In the genomic region with DNA sequence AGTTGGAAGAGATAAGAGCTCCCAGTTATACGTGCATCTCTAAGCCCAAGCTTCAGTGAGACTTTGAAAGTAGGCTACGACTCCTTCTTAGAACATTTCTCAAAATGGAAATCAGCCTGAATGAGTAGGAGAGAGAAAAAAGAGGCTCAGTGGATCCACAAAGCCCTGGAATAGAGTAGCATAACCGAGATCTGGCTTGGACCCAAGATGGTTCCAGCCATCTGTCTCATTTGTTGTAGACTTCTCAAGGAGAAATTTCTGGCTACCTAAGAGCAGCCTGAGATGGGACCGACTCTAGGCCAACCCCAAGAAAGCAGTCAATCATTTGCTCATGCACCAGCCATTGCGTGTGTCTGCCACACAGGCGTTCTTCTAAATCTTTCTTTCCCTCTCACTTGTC, we compare ENCODE assay signal across 13 mouse cellular contexts.
A peak's percentile ranks its signal among the peaks of the same experiment; 100 is the strongest.
DNase-seq lines count a peak whose midpoint lies in the region; ATAC-seq and TF ChIP-seq lines count a peak whose summit lies in the region.
"Had no signal": no experiment of that assay in that cellular context is flagged by ENCODE, and none has a peak within 500 bp of the region (broad histone marks: within the 10 kb centered on the region; RNA-seq: fewer than 3 reads in every experiment).

No protein-coding gene starts in this region.

- H3K27ac ChIP-seq in forebrain, embryonic 10.5 days = peak overlapping the region; percentile 51; the same call in 1 of the 2 replicates
- H3K27ac ChIP-seq in forebrain, embryonic 11.5 days (ENCODE audit: low read depth, low read length) = no peak overlapping the region
- H3K27ac ChIP-seq in cerebellum, adult 2 months (ENCODE audit: insufficient read depth, low read length) = no peak overlapping the region
- H3K27ac ChIP-seq: limb, embryonic 12.5 days; lung, embryonic 15.5 days had no signal

- no peak overlapping the region for H3K4me2 ChIP-seq in forebrain, embryonic 11.5 days (ENCODE audit: low read depth, low read length, severe bottlenecking)
- H3K4me2 ChIP-seq: limb, embryonic 12.5 days; lung, embryonic 15.5 days had no signal

- H3K4me1 ChIP-seq in forebrain, embryonic 10.5 days = peaks cover 76% of the 10 kb centered on the region
- H3K4me1 ChIP-seq in forebrain, embryonic 11.5 days (replicated peaks; ENCODE audit: control insufficient read depth, insufficient read depth, low read length) = peaks cover 18% of the 10 kb centered on the region
- peaks cover 11% of the 10 kb centered on the region for H3K4me1 ChIP-seq in cerebellum, adult 2 months (ENCODE audit: control insufficient read depth, insufficient read depth, low read length)
- H3K4me1 ChIP-seq: lung, embryonic 15.5 days had no signal

- intact Hi-C loops in left cerebral cortex, postnatal 14 days (cut with DNase I) = no loop called here

- TF ChIP-seq POLR2A in cerebellum, adult 2 months (IDR thresholded peaks at IDR 0.05; ENCODE audit: borderline replicate concordance, insufficient read depth, low read length) = no peak

- H3K9ac ChIP-seq in forebrain, embryonic 11.5 days (ENCODE audit: low read length) = no peak overlapping the region
- H3K9ac ChIP-seq: limb, embryonic 12.5 days; lung, embryonic 15.5 days had no signal

- no peak for DNase-seq in forebrain, embryonic 10.5 days (ENCODE audit: extremely low spot score, low spot score)
- no peak for DNase-seq in forebrain, embryonic 11.5 days (ENCODE audit: low spot score)
- peak; percentile 39 to 64 for DNase-seq in cerebellum, adult 2 months
- peak; percentile 83 to 87 for DNase-seq in left cerebral cortex, postnatal 14 days (ENCODE audit: low spot score in 2 of 2)
- no peak for DNase-seq in Muller cell, postnatal 12 days (ENCODE audit: inconsistent ontology term)
- DNase-seq: adrenal gland, postnatal 10 days; kidney, adult 2 months had no signal

- H3K9me3 ChIP-seq in forebrain, embryonic 10.5 days = no peaks in the 10 kb centered on the region
- no peaks in the 10 kb centered on the region for H3K9me3 ChIP-seq in forebrain, embryonic 11.5 days (ENCODE audit: control insufficient read depth, low read length)
- H3K9me3 ChIP-seq: limb, embryonic 12.5 days; lung, embryonic 15.5 days had no signal

- WGBS in forebrain, embryonic 10.5 days = 95% methylated on average over 6 of the region's 6 CpGs
- WGBS in forebrain, embryonic 11.5 days = 90% methylated on average over 6 of the region's 6 CpGs
- WGBS in cerebellum, adult 2 months = 21% methylated on average over 6 of the region's 6 CpGs

- no peak for TF ChIP-seq CTCF in cerebellum, adult 2 months (IDR thresholded peaks at IDR 0.05; ENCODE audit: borderline replicate concordance, insufficient read depth, low read depth, low read length)

- H3K4me3 ChIP-seq in forebrain, embryonic 10.5 days = no peak overlapping the region
- no peak overlapping the region for H3K4me3 ChIP-seq in forebrain, embryonic 11.5 days (ENCODE audit: low read depth, low read length)
- H3K4me3 ChIP-seq in cerebellum, adult 2 months (replicated peaks; ENCODE audit: insufficient read depth, low read depth, low read length) = no peak overlapping the region
- H3K4me3 ChIP-seq: limb, embryonic 12.5 days; lung, embryonic 15.5 days had no signal

- H3K36me3 ChIP-seq in forebrain, embryonic 10.5 days (replicated peaks) = peaks cover 21% of the 10 kb centered on the region
- no peaks in the 10 kb centered on the region for H3K36me3 ChIP-seq in forebrain, embryonic 11.5 days (ENCODE audit: control insufficient read depth, insufficient read depth, low read length)
- H3K36me3 ChIP-seq: G1E; limb, embryonic 12.5 days; lung, embryonic 15.5 days had no signal

- ATAC-seq in forebrain, embryonic 11.5 days (replicated peaks; ENCODE audit: low FRiP score) = no peak
- ATAC-seq in frontal cortex, adult (ENCODE audit: low TSS enrichment) = peak; percentile 87
- no peak for ATAC-seq in erythroid progenitor cell, adult 5-6 weeks (replicated peaks; ENCODE audit: low FRiP score, poor library complexity, severe bottlenecking)
- no peak for ATAC-seq in megakaryocyte progenitor cell, adult 5-6 weeks (replicated peaks; ENCODE audit: poor library complexity)

- H3K27me3 ChIP-seq in forebrain, embryonic 10.5 days (ENCODE audit: poor library complexity, severe bottlenecking) = peaks cover 41% of the 10 kb centered on the region
- no peaks in the 10 kb centered on the region; the same call in 1 of the 2 replicates for H3K27me3 ChIP-seq in forebrain, embryonic 11.5 days (ENCODE audit: control insufficient read depth, insufficient read depth, low read length)
- H3K27me3 ChIP-seq in cerebellum, adult 2 months (ENCODE audit: control insufficient read depth, insufficient read depth, low read length) = no peaks in the 10 kb centered on the region
- H3K27me3 ChIP-seq: lung, embryonic 15.5 days had no signal

Comparison
In these comparisons a context has a peak if more than half of its experiments do, and no peak if none do; other contexts are left out.
1. DNase-seq: peak in cerebellum, adult 2 months (2 of 2) and left cerebral cortex, postnatal 14 days (2 of 2); none in forebrain, embryonic 10.5 days (single experiment), forebrain, embryonic 11.5 days (single experiment) and Muller cell, postnatal 12 days (single experiment).